Mouse (Mus musculus) left cerebral cortex, adult 18-20 months (tissue): ENCODE data around the gene Eid1. TPM values are rescaled to one million over a fixed set of nuclear protein-coding genes. Genes with fewer than 3 reads are reported as not detected.

Experiments used
- DNase-seq, 2 experiments: peaks; one replicate each; pipeline ENCODE4 v3.0.0; 2021 to 2022; ENCODE audit warnings: low spot score in 2 of 2, mixed read lengths in 1 of 2
- long read RNA-seq, 2 experiments: library from polyadenylated mRNA; stranded (forward); transcript quantifications; one replicate each; pipeline ENCODE4 v2.0.0; 2021
- total RNA-seq, 2 experiments: library from RNA; stranded (reverse); gene quantifications; 2 replicates each; pipeline ENCODE4 v1.2.3; 2021

The Eid1 gene
- total RNA-seq = 100 to 1,000 TPM; 229 to 233 TPM
- long read RNA-seq, experiment 1, transcript Eid1-201 (1 exons, 1,691 nt) = major isoform, 316 of 316 reads
- long read RNA-seq, experiment 1, partial matches to known transcripts = 0 of 316 reads
- long read RNA-seq, experiment 1, other reads (novel, unspliced or antisense) = 0 of 316 reads
- long read RNA-seq, experiment 2, transcript Eid1-201 (1 exons, 1,691 nt) = major isoform, 241 of 241 reads
- long read RNA-seq, experiment 2, partial matches to known transcripts = 0 of 241 reads
- long read RNA-seq, experiment 2, other reads (novel, unspliced or antisense) = 0 of 241 reads

DNA sequence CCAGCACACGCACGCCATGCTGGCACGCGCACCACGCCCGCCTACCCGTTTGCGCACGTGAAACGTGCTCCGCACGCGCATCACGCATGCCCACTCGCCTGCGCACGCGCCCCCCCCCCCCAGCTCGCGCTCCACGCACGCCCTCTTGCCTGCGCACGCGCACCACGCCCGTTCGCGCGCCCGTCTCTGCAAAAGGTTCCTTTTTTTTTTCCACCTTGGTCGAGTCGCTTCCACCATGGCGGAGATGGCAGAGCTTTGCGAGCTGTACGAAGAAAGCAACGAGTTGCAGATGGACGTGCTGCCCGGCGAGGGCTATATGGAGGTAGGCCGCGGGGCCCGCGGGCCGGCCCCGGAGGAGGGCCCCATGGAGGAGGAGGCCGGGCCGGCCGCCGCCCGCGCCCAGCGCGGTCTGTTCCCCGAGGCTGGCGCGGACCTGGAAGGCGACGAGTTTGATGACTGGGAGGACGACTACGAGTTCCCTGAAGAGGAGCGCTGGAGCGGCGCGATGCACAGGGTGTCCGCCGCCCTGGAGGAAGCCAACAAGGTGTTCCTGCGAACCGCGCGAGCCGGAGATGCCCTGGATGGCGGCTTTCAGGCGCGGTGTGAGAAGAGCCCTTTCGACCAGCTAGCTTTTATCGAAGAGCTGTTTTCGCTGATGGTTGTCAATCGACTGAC lies at the start of gene Eid1:
Gene Eid1 (plus strand): TSS at position 139 of the 675 bp plus-strand sequence.
- peak; percentile 81 to 85 for DNase-seq

DNA sequence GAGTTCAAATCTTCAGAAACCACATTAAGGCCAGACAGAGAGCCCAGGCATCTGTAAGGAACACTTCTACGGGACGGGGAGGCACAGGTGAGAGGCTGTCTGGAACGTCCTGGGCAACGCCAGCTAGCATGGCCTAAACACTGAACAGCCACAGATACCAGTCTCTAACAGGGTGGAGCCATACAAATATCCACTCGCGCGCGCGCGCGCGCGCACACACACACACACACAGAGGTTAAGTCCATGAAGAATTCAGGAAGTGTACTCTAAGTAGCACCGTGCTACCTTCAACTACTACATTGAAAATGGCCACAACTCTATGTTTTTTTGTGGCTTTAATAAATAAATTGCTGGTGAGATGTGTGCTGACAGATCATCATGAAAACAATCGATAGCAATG lies 49.7 kb upstream of the Eid1 start:
- DNase-seq = no peak

DNA sequence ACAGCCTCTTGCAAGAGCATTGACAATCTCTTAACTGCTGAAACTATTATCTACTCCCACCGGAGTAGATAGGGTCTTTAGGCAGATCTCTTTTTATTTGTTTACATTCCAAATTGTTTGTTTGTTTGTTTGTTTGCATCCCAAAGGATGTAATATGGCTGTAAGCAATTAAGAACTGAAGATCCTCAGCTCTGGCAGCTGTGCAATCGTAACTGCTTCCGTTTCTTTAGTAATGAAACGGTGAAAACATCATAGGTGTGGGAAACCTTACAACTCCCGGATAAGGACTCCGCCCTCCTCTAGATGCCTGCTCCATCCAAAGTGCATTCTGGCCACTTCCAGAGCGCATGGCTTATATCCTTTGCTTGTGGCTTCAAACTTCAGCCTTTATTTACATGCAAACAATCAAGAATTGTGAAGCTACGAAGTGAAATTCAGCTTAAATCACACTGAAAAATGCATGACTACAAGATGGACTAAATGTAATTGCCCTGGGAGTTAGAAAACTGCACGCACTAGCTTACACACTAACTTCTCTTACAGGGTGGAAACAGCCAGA lies 48.7 kb upstream of the Eid1 start:
- DNase-seq = no peak

DNA sequence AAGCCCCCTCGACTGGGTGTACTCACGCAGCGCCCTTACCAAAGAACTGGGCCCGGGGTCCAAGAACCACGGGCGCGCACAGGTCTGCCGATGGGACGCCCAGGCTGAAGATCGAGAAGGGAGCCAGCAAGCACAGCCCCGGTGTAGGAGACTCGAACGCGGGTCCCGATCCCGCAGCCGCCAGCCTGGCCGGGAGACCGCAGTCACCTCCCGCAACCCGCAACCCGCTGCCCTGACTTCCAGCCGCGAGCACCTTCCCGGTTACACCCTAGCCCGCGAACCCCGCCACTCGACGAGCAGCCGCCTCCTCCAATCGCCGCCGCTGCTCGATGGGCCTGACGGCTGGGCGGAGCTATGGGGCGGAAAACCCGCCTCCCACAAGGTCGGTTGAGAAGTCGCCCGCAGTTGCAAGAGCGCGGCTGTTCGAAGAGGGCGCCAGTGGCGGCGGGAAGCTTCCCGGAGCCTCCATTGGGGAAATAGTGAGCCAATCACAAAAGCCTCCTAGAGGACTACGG lies 48.0 kb upstream of the Eid1 start, which contains the start of gene Cep152:
Gene Cep152 (minus strand): TSS at position 277 of the 515 bp plus-strand sequence.
- DNase-seq = peak; percentile 96 to 98

DNA sequence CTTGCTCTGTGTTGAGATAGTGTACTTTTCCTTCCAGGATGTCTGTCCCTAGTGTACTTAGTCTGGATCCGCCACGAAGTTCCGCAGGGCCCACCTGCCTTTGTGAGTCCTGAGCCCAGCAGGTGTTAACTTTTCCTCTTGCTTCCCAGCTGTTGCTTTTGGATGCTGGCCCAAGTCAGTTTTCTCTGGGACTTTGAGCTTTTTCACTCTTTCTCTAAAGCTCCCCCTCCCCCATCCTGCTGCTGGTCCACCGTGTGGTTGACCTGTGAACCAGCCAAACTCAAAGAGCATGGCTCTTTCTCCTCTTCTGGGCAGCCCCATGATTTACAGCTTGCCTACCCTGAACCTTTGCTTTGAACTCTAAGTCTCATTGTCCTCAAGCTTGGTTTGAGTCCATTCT lies 46.4 kb upstream of the Eid1 start:
- no peak for DNase-seq

DNA sequence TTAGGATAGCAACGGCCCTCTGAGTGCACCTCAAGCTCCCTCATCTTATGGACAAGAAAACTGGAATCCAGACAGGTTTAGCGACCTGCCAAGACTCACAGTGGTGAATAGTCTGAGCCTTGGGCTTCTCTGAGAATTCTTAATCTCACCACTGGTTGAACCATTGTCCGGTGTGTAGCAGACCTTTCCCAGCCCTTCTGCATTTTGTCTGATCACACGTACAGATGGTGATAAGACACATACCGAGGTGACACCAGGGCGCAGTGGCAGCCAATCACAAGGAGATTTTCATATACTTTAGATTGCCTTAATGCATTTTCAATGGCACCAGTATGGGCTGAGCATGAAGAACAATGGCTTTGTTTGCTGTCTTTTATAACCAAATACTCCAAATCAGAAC lies 44.4 kb upstream of the Eid1 start:
- no peak for DNase-seq

DNA sequence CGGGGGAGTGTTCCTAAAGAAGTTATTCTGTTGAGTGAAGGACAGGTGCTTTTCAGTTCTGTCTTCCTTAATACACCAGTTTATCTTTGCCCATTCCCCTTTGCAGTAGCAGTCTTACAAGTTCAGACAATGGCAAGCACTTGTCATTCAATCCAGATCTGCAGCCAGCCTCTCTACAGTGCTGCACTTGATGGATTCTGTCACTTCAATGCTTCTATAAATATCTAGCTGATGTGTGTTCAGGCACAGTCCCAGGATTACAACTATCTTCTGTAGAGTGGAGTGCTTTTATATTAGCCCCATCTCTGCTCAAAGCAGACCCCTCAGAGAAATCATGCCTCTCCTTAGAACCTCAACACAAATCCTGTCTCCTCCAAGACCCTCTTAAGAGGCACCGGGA lies 42.9 kb upstream of the Eid1 start:
- no peak for DNase-seq

DNA sequence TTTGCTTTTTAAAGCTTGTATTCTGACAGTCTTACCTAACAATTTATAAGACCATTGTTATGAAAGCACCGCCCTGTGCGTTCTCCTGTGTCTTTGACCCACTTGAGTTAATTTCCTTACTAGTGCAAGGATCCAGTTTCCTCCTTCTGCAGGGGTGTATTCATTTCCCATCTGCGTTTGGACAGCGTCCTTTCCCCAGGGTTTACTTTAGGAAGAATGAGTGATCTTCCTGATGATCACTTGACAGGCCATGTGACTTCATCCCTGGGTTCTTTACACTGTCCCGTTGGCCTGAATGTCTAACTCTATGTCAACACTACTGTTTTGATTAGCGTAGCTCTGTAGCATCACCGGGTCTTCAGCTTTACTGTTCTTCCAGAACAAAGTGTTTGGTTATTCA lies 35.6 kb upstream of the Eid1 start:
- DNase-seq = no peak

DNA sequence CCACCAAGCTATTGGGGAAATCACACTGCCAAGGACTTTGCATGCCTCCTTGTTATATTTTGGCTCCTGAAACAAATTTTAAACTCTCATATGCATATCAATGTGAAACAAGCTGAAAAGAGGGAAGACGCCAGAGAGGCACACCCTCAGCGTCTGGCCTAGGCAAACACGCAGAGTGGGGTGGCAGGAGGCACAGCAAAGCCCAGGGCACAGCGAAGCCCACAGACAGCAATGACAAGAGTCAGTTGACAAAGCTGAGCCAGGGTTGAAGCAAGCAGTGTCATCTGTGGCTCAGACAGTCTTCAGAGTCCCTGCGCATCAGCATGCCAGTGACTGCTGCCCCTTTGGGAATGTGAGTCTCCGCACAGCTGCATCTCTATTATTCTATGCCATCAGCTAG lies 28.0 kb upstream of the Eid1 start:
- no peak for DNase-seq

DNA sequence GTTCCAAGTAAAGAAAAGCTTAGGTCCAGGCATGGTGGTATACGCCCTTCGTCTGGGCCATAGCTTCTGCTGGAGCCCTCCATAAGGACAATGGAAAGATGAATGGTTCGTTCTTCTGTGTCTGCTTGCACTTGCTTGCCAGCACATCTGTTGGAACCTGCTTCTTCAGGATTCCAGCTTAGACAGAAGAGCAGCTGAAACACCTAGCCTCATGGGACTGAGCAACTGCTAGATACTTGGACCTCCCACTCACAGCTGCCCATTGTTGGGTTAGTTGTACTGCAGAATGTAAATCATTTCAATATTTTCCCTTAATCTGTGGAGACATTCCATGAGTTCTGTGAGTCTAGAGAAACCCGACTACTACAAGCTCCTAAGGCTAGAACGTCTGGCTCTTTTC lies 22.9 kb upstream of the Eid1 start:
- no peak for DNase-seq

DNA sequence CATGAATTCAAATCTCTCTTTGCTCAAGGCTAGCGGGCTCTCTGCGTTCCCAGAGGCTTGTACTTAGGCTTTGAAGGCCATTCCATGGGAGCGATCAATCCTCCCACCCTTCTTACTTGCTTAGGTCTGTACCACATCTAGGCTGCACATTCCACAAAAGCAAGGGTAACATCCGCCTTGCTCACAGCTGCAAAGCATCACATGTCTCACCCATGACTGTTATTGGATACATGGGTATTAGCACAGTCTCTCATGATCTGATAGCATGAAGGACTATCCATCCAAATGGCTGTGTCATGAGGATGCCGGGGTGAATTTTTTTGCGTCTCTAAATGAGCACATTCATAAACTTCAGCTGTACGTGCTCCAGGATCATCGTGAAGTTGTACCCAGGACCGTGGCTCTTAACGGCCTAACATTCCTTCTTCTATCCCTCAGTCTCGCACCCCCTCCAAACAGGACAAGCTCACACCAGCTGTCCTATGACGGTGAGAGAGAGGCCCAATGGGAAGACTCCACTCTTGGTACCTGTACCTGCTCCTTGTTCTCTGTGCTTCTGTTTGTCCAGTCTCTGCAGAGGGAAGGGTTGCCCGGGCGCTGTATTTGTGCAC lies 22.0 kb upstream of the Eid1 start:
- DNase-seq = no peak

DNA sequence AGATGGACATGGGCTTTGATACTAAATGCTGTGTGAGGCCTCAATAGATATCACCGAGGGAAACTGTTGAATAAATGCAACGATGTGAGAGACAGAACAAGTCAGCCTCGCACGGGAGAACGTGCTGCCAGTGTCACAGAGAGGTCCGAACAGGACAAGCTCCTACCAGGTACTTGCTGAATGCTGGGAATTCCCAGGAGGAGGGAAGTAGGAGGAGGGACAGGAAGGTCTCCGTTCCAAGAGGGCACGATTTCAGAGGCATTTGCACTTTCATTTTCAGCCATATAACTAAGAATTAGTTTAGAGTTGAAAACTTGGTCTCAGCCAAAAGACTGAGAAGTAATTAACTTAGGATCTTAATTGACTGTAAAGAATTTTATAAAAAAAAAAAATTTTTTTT lies 21.3 kb upstream of the Eid1 start:
- DNase-seq = no peak

DNA sequence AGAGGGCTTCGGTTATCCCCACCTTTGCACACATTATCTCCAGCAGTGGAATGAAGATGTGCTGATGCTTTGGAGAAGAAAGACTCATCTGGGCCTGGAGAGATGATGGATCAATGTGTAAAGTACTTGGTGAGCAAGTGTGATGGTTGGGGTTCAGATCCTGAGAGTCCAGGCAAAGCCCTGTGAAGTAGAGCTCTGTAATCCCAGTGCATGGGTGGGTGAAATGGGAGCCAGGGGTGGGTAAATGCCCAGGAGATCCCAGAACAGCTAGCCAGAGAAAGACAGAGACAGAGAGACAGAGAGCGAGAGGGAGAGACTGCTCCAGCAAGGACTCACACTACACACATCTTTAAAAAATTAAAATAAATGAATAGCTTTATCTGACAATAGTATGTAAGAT lies 19.6 kb upstream of the Eid1 start:
- no peak for DNase-seq

DNA sequence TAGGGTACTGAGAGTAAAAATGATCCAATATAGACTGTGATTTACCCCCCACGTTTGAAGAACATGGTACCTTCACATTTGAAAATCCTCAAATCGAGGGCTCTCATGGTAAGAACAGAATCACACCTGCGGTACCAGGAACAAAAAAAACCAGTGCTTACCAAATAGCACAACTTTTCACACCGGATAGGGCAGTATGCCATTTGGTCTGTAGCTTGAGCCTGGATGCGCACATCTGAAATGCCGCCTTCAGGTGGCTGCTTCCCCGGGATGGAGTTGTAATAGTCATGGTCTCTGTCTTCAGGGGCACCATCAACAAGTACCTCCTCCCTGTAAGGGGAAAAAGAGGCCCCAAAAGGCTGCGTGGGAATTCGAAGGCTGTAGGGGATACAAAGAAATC lies 17.5 kb upstream of the Eid1 start:
- no peak for DNase-seq

DNA sequence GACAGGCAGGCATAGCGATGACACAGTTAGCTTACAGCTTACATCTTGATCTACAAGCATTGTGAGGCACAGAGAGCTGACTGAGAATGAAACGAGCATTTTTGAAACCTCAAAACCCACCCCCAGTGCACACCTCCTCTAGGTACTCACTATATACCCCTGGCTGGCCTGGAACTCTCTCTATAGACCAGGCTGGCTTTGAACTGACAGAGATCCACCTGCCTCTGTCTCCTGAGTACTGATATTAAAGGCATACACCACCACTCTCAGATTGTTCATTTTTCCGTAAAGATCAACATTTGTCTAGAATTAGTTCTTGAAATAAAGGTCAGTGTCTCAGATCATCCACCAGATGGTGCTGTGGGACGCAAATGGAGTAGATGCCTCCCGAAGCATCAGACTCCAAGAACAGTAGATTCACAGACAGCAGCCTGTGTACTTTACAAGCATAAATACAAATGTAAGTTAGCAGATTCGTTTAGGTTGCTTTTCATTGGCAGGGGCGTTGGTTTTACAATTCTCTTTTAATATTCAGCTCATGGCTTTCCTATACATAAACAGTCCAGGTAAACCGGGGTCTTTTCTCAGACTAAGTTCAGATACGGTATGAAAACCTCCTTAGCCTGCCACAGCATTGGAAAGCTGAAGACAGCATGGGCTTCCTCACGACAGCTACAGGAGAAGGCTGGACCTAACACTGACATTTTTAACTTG lies 12.9 kb upstream of the Eid1 start:
- DNase-seq = peak; percentile 63 to 78

DNA sequence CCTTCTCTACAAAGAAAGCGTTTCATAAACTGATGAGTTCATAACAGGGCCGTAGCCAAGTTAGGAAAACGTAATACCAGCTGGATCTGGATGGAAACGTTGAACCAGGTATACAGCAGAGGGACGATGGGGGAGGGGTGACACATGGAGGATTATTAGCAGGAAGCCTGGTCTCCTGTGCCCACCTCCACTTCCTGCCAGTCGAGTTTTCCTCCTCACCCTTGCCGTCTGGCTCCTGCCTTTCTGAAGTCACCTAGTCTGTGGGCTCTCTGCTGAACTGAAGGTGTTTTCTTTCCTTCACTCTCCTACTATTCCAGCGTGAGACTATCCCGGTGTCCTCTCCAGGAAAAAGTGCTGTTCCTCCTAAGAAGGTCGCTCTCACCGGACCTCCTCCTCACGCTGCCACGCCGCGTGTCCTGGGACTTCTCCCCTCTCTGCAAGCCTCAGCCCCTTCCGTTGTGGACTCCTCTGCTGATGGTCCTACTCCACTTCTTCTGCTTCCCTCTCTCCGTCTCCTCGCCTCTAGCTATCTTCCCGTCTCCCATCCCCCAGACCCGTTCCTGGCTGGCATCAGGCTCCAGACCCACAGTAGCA lies 12.3 kb upstream of the Eid1 start:
- no peak for DNase-seq

DNA sequence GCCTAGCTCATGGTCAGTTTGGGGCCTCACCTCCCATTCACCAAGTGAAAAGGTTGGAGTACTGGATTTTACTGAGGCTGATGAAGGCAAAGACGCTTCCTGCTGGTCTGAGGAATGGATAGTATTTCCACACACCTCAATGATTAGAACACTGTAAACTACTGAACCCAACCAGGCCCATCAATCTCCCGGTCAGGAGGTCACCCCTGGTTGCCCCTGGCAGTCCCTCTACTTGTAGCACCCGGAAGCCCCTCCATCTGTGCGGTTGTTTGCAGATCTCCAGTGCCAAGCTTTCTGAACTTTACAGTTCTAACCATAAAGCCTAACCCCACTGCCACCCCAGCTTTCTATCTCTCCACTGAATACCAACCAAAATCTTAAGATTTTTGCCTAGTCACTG lies 11.7 kb upstream of the Eid1 start:
- no peak for DNase-seq

DNA sequence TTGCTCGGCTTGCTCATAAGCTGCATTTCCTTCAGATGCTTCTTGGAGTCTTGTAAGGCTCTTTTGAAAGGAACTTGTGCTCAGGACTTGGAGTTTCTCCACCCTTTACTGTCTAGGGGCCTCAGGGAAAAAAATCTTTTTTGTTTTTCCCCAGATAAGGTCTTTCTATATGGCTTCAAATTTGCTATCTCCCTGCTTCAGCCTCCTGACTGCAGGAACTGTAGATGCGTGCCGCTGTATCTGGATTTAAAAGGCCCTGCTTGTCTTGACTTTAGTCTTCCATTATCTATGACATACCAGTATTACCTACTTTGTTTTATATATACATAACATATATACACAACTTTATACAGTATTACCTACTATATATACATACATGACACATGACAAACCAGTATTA lies 10.4 kb upstream of the Eid1 start:
- no peak for DNase-seq

DNA sequence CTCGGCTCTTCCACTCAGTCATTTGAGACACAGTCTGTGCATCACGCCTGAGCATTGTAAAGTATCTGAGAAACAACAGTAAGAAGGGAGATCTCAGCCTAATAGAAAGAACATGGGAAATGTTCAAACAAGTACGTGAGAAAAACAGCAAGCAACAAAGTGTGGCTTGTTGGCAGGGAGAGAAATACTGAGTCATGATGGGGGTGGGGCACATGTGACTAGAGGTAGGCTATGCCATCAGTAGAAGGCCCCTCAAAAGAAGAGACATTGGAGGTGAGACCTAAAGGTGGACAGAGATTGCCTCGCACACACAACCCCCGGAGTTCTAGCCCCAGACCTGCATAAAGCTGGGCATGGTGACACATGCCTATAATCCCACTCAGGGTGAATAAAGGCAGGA lies 7.7 kb upstream of the Eid1 start:
- no peak for DNase-seq

DNA sequence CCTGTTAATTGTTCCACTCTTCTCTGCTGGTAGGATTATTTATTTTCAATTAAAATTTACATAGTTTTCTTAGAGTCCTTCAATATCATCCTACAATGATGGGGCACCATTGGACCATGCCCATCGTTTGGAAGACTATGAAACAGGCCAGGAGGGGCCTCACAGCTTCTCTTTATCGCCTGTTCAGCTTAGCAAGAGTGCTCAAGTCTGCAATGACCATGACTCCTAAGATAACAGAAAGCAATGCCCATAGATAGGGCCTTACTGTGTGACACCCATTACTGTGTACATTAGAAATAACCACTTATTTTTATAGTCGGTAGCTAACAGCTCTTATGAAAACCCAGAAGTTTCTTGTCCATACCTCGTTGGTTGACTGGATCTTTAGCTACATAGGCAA lies 7.0 kb upstream of the Eid1 start:
- DNase-seq = no peak

DNA sequence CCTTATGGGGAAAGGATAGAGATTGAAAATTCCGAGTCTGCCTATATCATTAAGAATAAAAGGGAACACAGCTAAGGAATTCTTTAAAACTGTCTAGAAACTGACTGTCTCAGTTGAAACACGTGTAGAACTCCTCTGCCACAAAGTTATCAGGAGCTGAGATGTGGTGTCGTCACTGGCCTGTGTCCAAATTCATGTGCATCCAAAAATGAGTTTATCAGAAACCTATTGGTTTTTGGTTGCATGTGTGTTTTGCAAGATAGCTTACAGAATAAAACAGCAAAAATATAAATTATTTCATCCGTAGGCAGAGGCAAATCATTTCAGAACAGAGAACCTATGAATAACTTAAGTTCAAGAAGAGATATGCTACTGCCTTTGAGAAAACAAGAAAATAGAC lies 6.2 kb upstream of the Eid1 start:
- no peak for DNase-seq
